Mouse (Mus musculus) midbrain, embryonic 13.5 days (tissue): ENCODE measurements around the gene Rundc3b. TPM values are rescaled to one million over a fixed set of nuclear protein-coding genes. Genes with fewer than 3 reads are reported as not detected.

Source experiments
- ATAC-seq: fragments of 200-750 bp; cut with Nextera tagmentation; 2 replicates; pipeline ENCODE4 v1.8.0; 2017; ENCODE audit warnings: mild to moderate bottlenecking, moderate TSS enrichment, moderate library complexity
- H3K27ac ChIP-seq: fragments of 300-500 bp; sonication (generic); 2 replicates; pipeline ENCODE4 v1.5.1; 2015; ENCODE audit warnings: inconsistent platforms, mild to moderate bottlenecking, moderate library complexity
- H3K27me3 ChIP-seq: fragments of 300-500 bp; sonication (generic); 2 replicates; pipeline ENCODE4 v1.6.1; 2015; ENCODE audit warnings: mild to moderate bottlenecking, inconsistent platforms
- H3K36me3 ChIP-seq: fragments of 300-500 bp; sonication (generic); 2 replicates; pipeline ENCODE4 v1.6.1; 2015; ENCODE audit warnings: mild to moderate bottlenecking, inconsistent platforms
- H3K4me1 ChIP-seq: fragments of 300-500 bp; sonication (generic); replicated peaks from 2 replicates; pipeline ENCODE4 v1.6.1; 2015; ENCODE audit warnings: inconsistent platforms
- H3K4me2 ChIP-seq: fragments of 300-500 bp; sonication (generic); replicated peaks from 2 replicates; pipeline ENCODE4 v1.6.1; 2015; ENCODE audit warnings: moderate library complexity, mild to moderate bottlenecking, inconsistent platforms
- H3K4me3 ChIP-seq: fragments of 300-500 bp; sonication (generic); replicated peaks from 2 replicates; pipeline ENCODE4 v1.5.1; 2015; ENCODE audit warnings: mild to moderate bottlenecking, inconsistent platforms
- H3K9ac ChIP-seq: fragments of 300-500 bp; sonication (generic); replicated peaks from 2 replicates; pipeline ENCODE4 v1.6.1; 2015; ENCODE audit warnings: mild to moderate bottlenecking, inconsistent platforms
- H3K9me3 ChIP-seq: fragments of 300-500 bp; sonication (generic); 2 replicates; pipeline ENCODE4 v1.6.1; 2016; ENCODE audit warnings: mild to moderate bottlenecking, inconsistent platforms
- WGBS: fragments of 180-500 bp; shearing (Covaris S2); methylation state at CpG from one replicate; pipeline ENCODE4 v1.1.7; 2015; 5-methylcytosine and 5-hydroxymethylcytosine counted together
- polyA plus RNA-seq: library from polyadenylated mRNA; unstranded; fragments of >200 nt; fragmentation: Nextera tagmentation; extraction: Ambion mirVana; gene quantifications from 2 replicates; pipeline ENCODE4 v1.2.1, GENCODE M21; 2015

Gene Rundc3b
- polyA plus RNA-seq = 32.2 and 34.7 TPM in 2 replicates

DNA sequence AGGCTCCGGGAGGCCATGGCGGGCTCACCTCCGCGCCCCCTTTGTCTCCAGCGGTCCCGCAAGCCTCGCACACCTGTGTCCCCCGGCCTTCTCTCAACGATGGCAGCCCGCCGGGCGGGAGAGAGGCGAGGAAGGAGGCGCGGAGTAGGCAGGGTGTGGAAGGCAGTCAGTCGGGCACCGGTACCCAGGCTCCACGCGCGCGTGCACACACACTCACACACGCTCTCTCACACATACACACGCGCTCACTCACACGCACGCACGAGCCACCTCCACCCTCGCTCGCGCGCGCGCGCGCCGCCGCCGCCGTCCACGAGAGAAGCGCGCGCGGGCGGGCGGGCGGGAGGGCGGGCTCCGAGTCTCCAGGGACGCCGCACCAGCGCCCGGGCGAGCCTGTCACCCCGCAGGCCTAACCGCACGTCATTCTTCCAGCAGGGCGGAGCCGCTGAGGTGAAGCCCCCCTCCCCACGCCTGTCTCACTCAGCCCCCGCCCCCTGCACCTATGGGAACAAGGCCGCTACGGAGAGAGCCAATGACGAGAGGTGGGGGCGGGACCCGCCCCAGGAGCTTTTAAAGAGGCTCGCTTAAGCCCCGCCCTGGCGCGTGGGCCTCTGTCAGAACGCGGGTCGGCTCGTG is at the start of gene Rundc3b:
TSS of gene Rundc3b (minus strand) at position 357 of the 636 bp plus-strand sequence.
- Histone ChIP-seq H3K4me3 (peak within 1 kb of the TSS; percentile 89), H3K4me2 (peak within 1 kb of the TSS; percentile 74), H3K9ac (peak within 1 kb of the TSS; percentile 93), H3K27ac (peak within 1 kb of the TSS; percentile 93), H3K4me1 (no peaks in the 10 kb centered on the region), H3K27me3 (no peaks in the 10 kb centered on the region), H3K36me3 (no peaks in the 10 kb centered on the region), H3K9me3 (no peaks in the 10 kb centered on the region)
- WGBS = under 1% methylated on average over 36 of the region's 74 CpGs
- peak; percentile 98 for ATAC-seq

DNA sequence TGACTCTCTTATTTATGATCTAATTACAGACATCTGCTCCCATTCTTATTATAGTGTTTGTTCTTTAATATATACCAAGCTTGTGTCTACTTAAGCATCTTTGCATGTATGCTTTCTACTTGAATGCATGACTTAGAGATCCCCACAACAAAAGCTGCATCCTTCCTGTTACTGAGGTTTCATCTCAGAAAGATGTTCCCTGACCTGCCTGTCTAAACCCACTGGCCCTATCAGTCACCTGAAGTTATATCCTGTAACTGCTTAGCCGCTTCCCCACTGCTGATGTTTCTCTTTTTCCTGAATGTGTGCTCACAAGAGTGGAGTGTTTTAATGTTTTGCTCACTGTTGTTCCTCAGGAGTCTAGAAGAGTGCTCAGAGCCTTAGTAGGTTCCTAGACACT is 46.9 kb upstream of the Rundc3b start:
- Histone ChIP-seq H3K36me3 (no peaks in the 10 kb centered on the region), H3K4me2 (no peak overlapping the region), H3K4me3 (no peak overlapping the region), H3K4me1 (no peaks in the 10 kb centered on the region), H3K9ac (no peak overlapping the region), H3K27ac (no peak overlapping the region), H3K27me3 (no peaks in the 10 kb centered on the region), H3K9me3 (no peaks in the 10 kb centered on the region)
- WGBS = 100% methylated on average over 1 of the region's 1 CpGs
- ATAC-seq = no peak

DNA sequence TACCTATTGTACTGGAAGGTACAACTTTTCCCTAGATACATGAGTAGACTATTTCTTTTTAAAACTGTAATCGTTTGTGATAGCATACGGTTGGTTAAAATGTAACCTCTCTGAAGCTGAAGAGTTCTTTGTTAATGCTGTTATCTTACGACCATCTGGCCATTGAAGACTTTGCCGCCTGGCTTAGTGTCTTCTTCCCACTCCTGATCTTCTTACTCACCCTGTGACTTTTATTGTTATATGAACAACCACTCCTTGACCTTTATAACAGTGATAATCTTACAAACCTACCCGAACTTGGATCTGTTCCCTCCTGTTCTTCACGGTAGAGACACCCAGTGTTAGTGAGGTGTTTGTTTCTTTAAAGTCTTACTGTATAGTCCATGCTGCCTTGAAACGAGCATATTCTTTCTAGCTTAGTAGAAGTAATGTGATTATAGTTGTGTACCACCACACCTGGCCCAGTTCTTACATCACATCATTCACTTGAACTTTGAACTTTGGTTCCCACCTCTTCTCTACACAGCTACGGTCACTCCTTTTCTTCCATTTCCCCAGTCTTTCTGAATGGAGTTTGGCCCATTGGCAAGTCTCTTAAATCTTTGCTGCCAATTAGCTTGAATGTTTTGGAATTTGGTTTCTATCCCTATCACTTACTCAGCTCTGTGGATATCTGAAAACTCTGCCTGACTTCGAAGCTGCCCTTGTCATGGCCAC is 45.2 kb upstream of the Rundc3b start:
- 84% methylated on average over 9 of the region's 9 CpGs for WGBS
- ATAC-seq = no peak

DNA sequence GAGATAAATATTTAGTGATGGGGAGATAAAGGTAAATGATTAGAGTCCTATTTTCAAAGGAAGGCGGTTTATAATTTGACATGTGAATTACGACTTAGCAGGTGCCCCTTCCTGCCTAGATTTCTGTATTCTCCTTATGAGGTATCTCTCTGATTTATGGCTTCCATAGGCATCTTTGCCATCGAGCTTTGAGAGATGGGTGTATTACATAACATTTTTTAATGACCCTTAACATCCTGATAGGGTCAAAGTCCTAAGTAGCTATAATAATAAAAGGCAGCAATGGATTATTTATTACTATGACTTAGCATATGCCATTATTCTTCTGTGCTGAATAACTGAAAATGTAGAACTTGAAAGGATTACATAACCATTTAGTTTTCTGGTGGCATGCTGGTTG is 41.9 kb upstream of the Rundc3b start:
- Histone ChIP-seq H3K4me3 (no peak overlapping the region), H3K9ac (no peak overlapping the region), H3K27me3 (no peaks in the 10 kb centered on the region), H3K27ac (no peak overlapping the region), H3K36me3 (no peaks in the 10 kb centered on the region), H3K4me1 (peaks cover 12% of the 10 kb centered on the region), H3K9me3 (no peaks in the 10 kb centered on the region), H3K4me2 (no peak overlapping the region)
- WGBS = 80% methylated on average over 3 of the region's 3 CpGs
- no peak for ATAC-seq

More for the DNA sequence above, 45.2 kb upstream of the Rundc3b start:
- Histone ChIP-seq H3K9me3 (no peaks in the 10 kb centered on the region), H3K9ac (no peak overlapping the region), H3K4me3 (no peak overlapping the region), H3K27me3 (no peaks in the 10 kb centered on the region), H3K36me3 (no peaks in the 10 kb centered on the region), H3K4me2 (no peak overlapping the region), H3K27ac (no peak overlapping the region), H3K4me1 (no peaks in the 10 kb centered on the region)

DNA sequence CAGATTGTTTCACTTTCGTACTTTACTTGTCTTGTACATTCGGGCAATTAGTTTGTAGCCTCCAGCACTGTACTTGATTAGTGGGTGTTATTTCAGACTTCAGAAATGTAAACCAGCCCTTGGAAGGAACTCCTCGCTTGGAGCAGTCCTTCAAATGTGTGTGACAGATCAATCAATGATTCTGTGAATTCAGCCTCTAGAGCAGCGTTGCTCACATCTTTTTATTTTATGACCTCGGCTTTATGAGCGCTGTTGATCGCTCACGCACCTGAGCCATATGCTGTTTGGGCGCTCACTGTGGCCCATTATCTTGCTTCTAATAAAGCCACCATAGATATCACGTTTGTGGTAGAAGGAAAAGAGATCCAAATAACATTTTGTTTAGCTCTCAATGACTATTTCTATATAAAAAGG is 38.0 kb upstream of the Rundc3b start:
- no peaks in the 10 kb centered on the region for H3K36me3 ChIP-seq
- H3K27me3 ChIP-seq = no peaks in the 10 kb centered on the region
- H3K4me2 ChIP-seq = peak overlapping the region; percentile 82
- WGBS = 76% methylated on average over 10 of the region's 10 CpGs
- H3K4me3 ChIP-seq = peak overlapping the region; percentile 45
- peaks cover 12% of the 10 kb centered on the region for H3K4me1 ChIP-seq
- H3K9ac ChIP-seq = no peak overlapping the region
- H3K27ac ChIP-seq = no peak overlapping the region
- no peaks in the 10 kb centered on the region for H3K9me3 ChIP-seq
- ATAC-seq = peak; percentile 50

DNA sequence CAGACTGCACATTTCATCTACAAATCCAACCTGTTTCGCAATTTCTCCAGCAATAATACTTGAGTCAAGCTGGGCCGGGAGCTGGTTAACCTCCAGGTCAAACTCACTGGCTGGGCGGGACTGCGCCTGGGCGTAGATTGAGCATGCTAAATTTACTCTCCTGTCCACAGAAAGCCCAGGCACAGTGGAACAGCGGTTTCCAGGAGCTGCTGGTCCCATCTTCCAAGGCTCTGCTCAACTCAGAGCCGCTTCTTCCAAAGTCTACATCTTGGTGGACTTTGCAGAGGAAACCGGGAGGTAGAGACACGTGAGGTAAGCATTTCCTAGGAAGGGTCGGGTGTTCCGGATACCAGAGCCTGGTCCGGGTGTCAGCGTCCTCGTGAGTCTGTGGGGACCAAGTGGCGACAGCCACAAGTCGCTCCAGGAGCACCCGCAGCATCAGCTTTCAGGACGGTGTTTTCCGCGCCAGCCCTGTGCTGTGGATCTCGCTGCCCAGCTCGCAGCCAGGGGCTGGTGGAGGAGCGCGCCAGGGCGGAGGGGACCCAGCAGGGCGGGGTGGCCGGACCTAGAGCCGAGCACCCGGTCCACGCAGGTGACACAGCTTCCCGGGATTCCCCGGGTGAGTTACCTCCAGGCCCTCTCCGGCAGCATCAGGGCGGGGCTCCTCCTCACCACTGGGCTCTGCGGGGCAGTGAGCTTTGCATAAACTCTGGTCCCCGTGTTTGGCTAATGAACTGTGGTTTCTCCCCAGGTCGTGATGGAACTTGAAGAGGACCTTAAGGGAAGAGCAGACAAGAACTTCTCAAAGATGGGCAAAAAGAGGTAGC is 37.4 kb upstream of the Rundc3b start, which contains the start of gene Abcb1a:
TSS of gene Abcb1a (plus strand) at position 167 of the 827 bp plus-strand sequence.
- H3K4me2 ChIP-seq = peak within 1 kb of the TSS; percentile 82
- WGBS = 9% methylated on average over 37 of the region's 37 CpGs

DNA sequence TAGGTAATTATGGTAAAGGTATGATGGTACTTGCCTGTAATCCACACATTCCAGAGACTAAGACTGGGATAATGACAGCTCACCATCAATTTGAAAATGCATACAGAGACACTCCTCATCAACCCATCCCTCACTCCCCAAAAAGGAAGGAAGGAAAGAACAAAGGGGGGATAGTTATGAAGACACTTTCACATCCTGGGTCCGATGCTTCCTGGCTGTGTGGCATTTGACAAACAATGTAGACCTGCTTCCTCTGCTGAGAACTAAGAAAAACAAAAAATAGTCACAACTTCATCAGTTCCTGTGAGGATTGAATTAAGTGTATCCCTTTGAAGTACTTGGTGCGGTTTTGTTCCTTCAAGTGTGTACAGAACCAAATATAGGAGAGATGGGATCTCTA is 29.3 kb upstream of the Rundc3b start:
- no peak overlapping the region for H3K27ac ChIP-seq
- WGBS = 87% methylated on average over 2 of the region's 2 CpGs
- H3K9me3 ChIP-seq = no peaks in the 10 kb centered on the region
- no peaks in the 10 kb centered on the region for H3K4me1 ChIP-seq
- H3K4me2 ChIP-seq = no peak overlapping the region
- no peak overlapping the region for H3K9ac ChIP-seq
- no peaks in the 10 kb centered on the region for H3K36me3 ChIP-seq
- no peak overlapping the region for H3K4me3 ChIP-seq
- ATAC-seq = no peak
- H3K27me3 ChIP-seq = no peaks in the 10 kb centered on the region

More for the DNA sequence above, 37.4 kb upstream of the Rundc3b start, which contains the start of gene Abcb1a:
- H3K4me3 ChIP-seq = peak within 1 kb of the TSS; percentile 45
- ATAC-seq = peak; percentile 89
- H3K9ac ChIP-seq = peak within 1 kb of the TSS; percentile 56
- no peaks in the 10 kb centered on the region for H3K9me3 ChIP-seq
- no peaks in the 10 kb centered on the region for H3K27me3 ChIP-seq
- no peaks in the 10 kb centered on the region for H3K36me3 ChIP-seq
- H3K27ac ChIP-seq = no peak within 1 kb of the TSS
- H3K4me1 ChIP-seq = peaks cover 12% of the 10 kb centered on the region

DNA sequence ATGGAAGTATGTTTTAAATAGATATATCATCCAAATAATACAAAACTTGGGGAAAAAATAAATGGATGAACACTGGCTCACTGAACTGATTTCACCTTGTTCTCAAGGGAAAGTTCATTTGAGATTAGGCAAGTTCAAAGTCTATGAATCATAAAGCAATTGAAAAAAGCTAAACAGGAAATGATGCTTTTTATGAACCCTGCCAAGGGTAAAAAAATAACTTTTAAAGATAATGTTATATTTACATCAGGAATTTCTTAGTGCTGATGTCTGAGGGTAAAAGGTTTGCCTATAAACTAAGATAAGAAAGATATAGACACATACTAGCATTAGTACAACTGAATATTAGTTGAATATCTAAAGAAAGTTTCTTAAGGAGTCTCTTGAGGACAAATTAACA is 26.0 kb upstream of the Rundc3b start:
- ATAC-seq = no peak

DNA sequence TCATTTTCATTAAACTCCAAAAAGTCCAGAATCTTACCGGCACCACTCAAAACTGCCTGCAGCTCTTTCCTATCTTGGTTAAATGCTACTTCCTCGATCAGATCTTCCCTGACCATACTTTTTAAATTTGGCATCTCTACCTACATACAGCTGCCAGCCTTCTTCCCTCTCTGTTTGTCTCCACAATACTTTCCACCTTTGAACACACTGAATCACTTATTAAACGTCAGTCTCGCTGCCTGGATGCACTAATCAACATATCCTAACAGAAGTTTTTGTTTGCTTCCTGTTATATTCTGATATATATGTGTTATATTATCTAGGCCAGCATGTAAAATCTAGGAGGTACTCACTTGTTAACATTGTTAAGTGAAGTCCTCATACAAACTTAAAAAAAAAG is 25.5 kb upstream of the Rundc3b start:
- ATAC-seq = no peak
- H3K27me3 ChIP-seq = no peaks in the 10 kb centered on the region
- H3K27ac ChIP-seq = no peak overlapping the region
- H3K9me3 ChIP-seq = no peaks in the 10 kb centered on the region
- WGBS = 88% methylated on average over 4 of the region's 4 CpGs
- H3K9ac ChIP-seq = no peak overlapping the region
- no peak overlapping the region for H3K4me3 ChIP-seq
- no peak overlapping the region for H3K4me2 ChIP-seq
- no peaks in the 10 kb centered on the region for H3K36me3 ChIP-seq
- no peaks in the 10 kb centered on the region for H3K4me1 ChIP-seq

More for the DNA sequence above, 26.0 kb upstream of the Rundc3b start:
- H3K36me3 ChIP-seq = no peaks in the 10 kb centered on the region
- no peak overlapping the region for H3K4me3 ChIP-seq
- no peaks in the 10 kb centered on the region for H3K4me1 ChIP-seq
- no peaks in the 10 kb centered on the region for H3K9me3 ChIP-seq
- H3K9ac ChIP-seq = no peak overlapping the region
- H3K27me3 ChIP-seq = no peaks in the 10 kb centered on the region
- no peak overlapping the region for H3K4me2 ChIP-seq
- no peak overlapping the region for H3K27ac ChIP-seq

DNA sequence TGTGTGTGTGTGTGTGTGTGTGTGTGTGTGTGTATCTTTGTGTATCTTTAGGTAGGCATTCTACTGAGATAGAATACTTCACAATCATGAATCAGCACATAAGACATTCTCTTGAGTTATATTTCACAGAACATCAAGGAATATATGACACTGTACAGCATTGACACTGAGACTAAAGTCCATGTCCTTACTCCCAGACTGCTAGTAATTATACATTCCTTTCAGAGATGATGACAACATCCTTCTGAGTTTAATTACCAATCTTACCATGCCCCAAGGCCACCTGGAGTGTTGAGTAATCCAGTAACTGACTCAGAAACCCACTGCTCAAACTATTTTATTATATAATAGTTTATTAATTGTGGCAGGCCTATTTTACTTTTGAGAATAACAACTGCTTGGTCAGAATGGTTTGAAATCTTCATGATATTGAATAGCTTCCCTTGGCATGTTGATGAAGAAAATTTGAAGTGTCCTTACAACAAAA is 11.8 kb upstream of the Rundc3b start:
- H3K36me3 ChIP-seq = no peaks in the 10 kb centered on the region
- ATAC-seq = no peak
- no peaks in the 10 kb centered on the region for H3K9me3 ChIP-seq
- no peak overlapping the region for H3K4me2 ChIP-seq
- H3K27me3 ChIP-seq = no peaks in the 10 kb centered on the region
- no peaks in the 10 kb centered on the region for H3K4me1 ChIP-seq
- no peak overlapping the region for H3K27ac ChIP-seq
- H3K9ac ChIP-seq = no peak overlapping the region
- no peak overlapping the region for H3K4me3 ChIP-seq

DNA sequence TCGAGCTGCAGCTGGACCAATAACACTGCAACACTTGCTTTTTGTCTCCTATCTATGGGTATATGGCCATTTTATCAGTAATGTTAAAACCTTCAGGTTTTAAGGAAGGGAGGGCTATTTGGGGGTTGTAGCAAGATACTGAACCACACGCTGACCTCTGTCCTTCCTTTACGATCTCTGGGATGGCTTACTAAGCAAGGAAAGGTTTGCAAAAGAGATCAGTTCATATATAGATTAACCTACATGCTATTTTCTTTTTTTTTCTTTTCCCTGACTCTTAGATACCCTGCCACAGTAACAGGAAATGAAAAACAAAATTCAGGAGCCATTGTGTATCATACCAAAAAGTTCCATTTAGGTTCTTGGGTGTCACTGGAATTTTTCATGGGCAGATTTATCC is 10.1 kb upstream of the Rundc3b start:
- H3K9me3 ChIP-seq = no peaks in the 10 kb centered on the region
- H3K36me3 ChIP-seq = no peaks in the 10 kb centered on the region
- H3K4me3 ChIP-seq = no peak overlapping the region
- no peak overlapping the region for H3K9ac ChIP-seq
- 88% methylated on average over 3 of the region's 3 CpGs for WGBS
- H3K4me2 ChIP-seq = no peak overlapping the region
- ATAC-seq = no peak
- H3K27ac ChIP-seq = no peak overlapping the region
- no peaks in the 10 kb centered on the region for H3K4me1 ChIP-seq
- no peaks in the 10 kb centered on the region for H3K27me3 ChIP-seq
